Mouse (Mus musculus) cerebellum, adult 11 months (tissue): ENCODE measurements at regions not wholly inside any gene's neighbourhood (a gene's known extent, or its start where the extent isn't known, plus 50 kb on each side); places are given as distances from the start of the nearest gene placed in this dataset.

Experiments used
- DNase-seq: peaks from one replicate; pipeline ENCODE4 v3.0.0; 2022

- DNase-seq, result no peak
These were observed 51.4 kb upstream of the Ralgps2 start for GRCm38 (mm10) chr1:156990567-156991494.

- DNase-seq, result no peak
These were observed 50.7 kb upstream of the Ralgps2 start for GRCm38 (mm10) chr1:156990112-156990511.

GRCm38 (mm10) chr1:156989149-156989785 is 49.8 kb upstream of the Ralgps2 start:
- DNase-seq, result no peak
